Mouse (Mus musculus): ENCODE data around the gene S1pr5.
"Not testable (repeated sequence)": the region's sequence is repeated elsewhere in the genome, so short reads cannot be mapped to it uniquely, and the experiment has no call there.

S1pr5 gene

DNA sequence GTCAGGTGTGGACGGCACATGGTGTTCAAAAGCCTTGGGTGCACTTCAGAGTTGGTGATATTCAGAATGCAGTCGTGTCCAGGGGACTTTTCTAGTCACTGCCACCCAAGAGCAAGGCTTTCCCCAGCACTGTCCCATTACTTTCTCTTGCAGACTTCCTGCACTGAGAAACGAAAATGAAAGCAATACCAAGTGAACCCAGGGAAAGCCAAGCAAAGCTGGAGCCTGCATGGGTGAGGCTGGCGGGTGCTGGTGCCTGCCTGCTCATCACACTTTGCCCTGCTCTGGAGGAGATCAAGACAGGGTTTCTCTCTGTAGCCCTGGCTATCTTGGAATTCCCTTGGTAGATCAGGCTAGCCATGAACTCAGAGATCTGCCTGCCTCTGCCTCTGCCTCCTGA lies 12.9 kb downstream of the S1pr5 start:
- no peak for DNase-seq

DNA sequence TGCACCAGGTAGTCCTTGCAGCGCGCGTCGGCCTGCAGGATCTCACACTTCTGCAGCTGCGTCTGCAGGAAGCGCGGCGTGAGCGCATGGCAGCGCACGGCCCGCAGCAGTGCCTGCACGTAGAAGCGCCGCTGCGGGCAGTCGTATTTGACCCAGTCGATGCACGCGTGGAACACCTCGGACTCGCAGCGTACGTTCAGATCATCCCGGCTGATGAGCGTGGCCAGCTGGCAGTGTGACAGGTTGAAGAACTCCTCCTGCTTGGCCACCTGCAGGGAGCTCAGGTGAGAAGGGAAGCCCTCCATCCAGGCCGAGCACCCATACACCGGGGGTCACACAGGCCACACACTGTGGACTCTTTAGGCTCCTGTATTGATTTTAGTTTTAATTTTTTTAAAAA lies 14.4 kb downstream of the S1pr5 start:
- no peak for DNase-seq

DNA sequence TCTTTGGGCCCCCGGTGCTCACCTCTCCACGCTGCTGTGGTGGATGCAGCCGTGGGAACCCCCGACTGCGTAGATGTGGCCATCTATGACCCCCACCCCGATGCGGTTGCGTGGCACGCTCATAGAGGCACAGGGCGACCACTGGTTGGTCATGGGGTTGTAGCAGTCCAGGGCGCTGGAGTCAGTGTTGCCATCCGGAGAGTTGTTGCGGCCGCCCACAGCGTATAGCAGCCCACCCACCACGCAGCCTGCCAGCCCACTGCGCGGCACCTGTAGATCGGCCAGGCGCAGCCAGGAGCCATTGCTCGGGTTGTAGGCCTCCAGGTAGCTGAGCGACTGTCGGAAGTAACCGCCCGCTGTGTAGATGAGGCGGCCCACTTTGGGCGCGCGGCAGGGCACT lies 14.9 kb downstream of the S1pr5 start:
- DNase-seq, result no peak

DNA sequence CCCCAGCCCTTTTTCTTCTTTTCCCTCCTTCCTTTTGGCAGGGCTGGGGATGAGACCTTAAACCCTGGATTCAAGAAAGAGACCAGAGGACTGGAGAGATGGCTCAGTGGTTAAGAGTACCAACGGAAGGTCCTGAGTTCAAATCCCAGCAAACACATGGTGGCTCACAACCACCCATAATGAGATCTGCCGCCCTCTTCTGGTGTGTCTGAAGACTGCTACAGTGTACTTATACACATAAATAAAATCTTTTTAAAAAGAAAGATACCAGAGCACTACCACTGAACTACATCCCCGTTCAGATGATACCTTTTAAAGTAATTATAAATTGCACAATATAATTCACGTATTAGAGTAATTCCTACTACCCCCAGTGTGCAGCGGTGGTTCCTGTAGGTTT lies 15.4 kb downstream of the S1pr5 start:
- DNase-seq, result no peak

DNA sequence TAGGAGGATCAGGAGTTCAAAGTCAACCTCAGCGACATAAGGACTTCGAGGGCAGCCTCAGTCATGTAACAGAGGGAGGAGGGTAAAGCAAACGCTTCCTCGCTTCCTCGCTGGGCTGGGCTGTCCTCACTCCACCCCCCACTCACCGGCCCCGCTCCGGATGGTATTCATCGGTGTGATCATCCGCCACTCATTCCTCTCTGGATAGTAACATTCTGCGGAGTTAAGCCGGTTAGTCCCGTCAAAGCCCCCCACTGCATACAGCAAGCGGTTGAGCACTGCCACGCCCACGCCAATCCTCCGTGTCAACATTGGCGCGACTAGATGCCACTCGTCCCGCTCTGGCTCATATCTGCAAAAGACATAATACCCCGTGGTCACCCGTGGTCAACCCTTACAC lies 16.7 kb downstream of the S1pr5 start:
- no peak for DNase-seq

DNA sequence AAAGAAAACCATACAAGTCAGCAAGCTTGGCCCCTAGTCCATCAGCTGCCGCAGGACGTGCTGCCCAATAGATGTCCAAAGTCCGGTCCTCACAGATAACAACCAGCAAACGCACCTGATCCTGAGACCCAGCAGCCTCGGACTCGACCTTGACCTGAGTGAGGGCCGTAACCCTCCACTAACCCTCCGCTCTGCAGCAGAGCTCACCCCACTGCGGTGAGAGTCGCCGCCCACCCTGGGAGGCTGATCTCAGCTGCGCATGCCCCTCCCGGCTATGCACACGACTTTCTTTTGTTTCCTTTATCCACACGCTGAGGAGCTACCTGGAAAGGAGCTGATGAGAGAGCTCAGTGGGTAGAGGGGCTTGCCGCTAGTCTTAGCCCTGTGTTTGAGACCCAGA lies 20.9 kb downstream of the S1pr5 start:
- DNase-seq, result no peak

DNA sequence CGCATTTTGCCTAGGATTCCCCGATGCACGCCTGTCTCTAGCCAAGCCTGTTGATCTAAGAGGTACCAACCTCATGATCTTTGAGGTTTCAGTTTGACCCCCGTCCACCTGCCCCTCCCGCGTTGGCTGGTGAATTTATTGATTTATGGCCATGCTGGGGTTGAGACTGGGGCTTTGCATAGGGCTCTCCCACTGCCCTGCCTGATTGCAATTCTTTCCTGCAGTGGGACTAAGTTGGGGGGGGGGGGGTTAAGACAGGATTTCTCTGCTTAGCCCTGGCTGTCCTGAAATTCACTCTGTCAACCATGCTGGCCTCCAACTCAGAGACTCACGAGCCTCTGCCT lies 22.9 kb downstream of the S1pr5 start:
- DNase-seq, result no peak

DNA sequence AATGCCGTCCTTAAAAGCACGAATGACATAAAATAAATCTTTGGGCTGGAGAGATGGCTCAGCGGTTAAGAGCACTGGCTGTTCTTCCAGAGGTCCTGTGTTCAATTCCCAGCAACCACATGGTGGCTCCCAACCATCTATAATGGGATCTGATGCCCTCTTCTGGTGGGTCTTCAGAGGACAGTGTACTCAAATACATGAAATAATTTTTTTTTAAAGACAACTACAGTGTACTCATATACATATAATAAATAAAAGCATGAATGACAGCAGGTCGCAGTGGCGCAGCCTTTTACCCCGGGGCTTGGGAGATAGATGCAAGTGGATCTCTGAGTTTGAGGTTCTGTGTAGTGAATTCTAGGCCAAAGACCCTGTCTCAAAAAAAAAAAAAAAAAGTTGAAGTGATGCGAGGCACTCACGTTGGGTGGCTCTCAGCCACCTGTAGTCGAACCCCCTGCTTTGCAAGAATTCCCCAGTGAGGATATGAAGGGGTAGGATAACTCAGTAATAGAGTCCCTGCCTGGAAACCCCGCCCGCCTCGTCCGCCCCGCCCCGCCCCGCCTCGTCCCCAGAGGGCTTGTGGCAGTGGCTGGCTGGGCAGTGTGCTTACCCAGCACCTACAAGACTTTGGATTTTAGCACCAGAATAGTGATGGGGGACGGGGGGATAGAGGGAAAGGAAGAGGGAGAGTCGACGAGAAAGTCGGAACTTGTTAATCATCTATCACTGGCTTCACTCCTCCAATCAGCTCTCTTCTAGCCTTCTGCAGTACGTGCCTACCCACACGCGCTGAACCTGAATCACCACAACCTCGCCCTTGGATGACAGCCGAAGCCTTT lies 23.4 kb downstream of the S1pr5 start:
- no peak for DNase-seq

DNA sequence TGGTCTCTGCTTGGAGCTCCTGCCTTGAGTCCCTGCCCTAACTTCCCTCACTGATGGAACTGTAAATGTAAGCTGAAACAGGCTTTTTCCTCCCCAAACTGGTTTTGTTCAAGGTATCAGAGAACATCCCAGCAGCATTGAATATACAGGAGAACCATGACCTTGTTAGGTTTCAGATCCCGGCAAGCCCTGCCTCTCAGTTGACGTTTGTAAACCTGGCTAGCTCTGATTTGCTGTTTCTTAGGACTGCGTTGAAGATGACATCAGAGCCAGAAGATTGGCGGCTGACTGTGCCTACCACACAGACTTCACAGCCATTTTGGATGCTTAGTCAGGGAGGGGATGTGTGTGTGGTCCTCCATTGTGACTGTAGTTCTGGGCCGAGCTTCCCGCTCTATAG lies 24.3 kb downstream of the S1pr5 start:
- DNase-seq, result no peak

DNA sequence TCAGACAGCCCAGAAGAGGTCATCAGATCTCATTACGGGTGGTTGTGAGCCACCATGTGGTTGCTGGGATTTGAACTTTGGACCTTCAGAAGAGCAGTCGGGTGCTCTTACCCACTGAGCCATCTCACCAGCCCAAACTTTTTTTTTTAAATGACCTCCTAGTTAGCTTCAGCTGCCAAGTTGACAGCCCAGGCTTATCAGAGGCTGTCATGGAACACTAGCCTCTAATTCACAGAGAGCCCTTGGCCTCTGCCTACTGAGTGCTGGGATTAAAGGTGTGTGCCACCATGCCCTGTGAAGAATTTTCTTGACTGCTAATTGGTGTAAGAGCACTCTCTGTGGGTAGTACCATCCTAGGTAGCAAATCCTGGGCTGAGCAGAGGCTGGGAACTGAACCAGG lies 24.8 kb downstream of the S1pr5 start:
- DNase-seq, result not testable (repeated sequence)

DNA sequence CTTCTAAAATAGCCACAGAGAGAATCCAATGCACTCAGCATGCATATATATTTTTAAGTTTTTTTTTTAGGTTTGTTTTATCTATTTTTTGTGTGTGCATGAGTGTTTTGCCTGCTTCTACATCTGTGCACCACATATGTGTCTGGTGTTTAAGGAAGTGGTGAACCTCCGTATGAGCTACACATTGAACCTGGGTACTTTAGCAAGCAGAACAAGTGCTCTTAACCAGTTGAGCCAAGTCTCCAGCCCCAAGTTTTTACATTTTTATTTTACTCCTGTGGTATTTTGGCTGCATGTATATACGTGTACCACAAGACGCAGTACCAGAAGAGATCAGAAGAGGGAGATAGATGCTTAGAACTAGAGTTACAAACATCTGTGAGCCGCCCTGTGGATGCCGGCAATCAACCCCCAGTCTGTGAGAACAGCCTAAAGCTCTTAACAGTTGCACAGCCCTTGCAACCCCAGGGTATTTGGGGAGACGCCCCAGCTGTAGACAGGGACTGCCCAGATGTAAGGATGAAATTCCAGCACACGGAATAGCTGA lies 26.8 kb downstream of the S1pr5 start:
- peak; percentile 52 for DNase-seq

DNA sequence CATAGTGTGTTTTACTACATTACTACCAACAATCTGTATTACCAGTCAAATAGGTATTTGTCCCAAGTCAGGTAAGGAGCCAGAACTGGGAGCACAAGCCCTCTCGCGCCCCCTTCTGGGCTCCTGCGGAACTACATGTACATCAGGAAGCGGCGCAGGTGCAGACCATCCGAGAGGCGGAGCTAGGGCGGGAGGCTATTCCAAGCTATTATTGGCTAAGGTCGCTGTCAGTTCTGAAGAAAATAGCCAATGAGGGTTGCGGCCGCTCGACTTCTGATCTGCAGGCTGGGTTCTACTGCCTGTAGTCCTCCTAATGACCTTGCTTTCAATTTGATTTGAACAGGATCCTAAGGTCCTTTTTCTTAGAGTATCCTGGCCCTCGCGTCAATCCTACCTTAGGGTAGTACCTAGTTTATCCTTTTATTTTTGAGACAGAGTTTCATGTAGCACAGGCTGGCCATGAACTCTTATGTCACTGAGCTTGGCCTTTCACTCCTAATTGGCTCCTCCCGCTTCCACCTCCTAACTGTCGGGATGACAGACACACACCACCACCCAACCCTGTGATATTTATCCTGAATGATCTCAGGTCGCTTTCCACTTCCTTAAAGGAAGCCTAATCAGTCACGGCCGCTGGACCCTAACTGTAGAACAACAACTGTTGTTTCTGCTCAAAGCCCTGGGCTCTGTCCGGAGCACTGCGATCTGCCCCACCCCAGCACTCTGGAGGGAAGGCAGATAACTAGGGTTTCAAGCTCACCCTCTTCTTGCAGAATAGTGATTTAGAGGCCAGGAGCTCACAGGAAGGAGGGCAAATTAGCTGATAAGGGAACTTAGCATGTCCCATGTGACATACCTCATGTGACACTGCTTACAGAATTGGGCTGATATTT lies 27.5 kb downstream of the S1pr5 start:
- DNase-seq, result peak; percentile 99

DNA sequence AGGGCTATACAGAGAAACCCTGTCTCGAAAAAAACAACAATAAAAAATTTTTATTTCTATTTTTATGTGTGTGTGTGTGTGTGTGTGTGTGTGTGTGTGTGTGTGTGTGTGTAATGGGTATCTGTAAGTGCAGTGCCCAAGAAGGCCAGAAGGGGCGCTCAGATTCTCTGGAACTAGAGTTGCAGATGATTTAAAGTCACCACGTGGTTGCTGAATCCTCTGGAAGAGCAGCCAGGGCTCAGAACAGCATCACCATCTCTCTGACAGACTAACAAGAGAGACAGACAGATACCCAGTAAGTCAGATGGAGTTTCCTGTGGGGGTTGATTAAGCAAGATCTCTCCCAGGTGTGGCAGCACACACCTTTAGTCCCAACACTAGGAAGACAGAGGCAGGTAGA lies 28.4 kb downstream of the S1pr5 start:
- DNase-seq, result no peak

DNA sequence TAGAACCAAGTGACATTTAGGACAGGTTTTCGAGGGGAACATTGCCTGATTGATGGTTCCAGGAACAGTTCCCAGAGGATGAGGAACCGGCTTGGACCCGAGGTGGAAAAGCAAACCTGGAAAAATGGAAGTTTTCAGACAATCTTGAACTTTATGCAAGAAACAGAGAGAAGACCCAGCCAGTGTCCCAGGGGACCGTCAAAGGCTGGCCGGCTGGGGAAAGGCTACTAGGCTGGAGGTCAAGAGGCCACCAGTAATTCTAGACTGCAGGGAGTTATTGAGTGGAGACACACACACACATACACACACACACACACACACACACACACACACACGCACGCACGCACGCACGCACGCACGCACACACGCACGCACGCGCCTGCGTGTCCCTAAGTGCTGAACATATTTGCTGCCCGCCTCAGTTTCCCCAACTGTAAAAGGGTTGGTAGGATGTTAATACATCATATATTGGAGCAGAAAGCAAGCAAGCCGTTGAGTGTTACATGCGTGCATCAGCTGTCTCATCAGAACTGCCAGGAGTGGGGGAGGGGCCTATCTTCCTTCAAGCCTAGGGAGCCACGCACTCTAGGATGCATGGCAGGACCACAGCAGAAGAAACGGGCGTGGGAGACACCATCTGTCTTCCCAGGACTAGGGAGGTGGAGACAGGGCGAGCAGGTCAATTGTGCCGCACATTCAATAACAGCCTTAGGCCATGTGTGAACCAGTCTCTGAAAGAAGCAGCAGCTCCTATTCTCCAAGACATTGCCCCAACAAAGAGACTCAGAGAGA lies 32.0 kb downstream of the S1pr5 start:
- no peak for DNase-seq

DNA sequence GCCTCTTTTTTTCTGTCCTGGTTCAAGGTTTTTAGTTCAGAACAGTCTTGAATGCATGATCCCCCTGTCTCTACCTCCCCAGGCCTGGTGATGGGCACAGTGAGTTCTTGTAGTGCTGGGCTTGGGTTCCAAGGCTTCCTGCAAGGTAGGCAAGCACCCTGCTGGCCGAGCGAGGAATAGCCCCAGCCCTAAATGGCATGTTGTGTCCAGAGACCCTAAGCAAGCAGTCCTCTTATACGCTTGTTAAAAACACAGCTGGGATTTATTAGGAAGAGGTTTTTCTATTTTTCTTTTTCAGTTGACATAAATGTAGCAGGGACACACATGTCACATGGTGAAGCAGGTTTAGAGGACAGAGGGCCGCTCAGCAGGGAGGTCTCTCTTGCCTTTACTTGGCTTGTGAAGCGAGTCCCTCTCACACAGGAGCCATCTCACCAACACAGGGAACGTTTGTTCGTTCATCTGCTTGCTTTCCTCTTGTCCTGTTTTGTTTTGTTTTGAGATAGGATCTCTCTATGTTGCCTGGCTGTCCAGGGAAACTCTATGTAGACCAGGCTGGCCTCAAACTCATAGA lies 34.5 kb downstream of the S1pr5 start:
- no peak for DNase-seq

DNA sequence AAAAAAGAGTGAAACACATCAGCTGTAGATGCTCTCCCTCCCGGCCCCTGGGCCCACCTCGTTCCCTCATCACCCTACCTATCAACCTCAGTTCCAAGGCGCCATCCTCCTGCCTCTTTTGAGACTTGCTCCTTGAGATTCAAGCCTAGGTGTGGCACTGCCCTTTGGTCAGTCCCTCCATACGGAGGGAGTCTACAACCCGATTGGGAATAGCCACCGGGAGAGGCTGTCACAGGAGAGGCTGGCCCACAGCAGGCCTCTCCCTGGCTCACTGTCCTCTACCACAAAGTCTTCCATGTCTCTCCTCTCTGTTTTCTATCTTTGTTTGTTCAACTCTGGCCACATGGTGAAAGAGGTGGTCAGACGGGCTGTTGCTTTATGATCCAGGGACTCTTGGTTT lies 36.6 kb downstream of the S1pr5 start:
- DNase-seq, result no peak

DNA sequence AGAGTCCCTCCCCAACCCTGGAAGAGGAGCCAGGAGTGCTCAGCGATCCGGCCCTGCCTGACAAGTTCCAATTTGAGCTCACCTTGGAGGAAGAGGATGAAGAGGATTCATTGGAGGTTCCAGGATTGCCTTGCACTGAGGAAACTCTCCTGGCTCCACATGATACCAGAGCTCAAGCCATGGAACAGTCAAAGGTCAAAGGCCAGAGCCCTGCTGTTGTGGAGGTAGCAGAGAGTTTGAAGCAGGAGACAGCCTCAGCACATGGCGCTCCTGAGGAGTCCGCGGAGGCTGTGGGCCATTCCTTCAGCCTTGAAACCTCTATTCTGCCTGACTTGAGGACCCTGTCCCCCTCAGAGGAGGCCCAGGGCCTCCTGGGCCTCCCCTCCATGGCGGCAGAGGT lies 37.4 kb downstream of the S1pr5 start:
- no peak for DNase-seq

DNA sequence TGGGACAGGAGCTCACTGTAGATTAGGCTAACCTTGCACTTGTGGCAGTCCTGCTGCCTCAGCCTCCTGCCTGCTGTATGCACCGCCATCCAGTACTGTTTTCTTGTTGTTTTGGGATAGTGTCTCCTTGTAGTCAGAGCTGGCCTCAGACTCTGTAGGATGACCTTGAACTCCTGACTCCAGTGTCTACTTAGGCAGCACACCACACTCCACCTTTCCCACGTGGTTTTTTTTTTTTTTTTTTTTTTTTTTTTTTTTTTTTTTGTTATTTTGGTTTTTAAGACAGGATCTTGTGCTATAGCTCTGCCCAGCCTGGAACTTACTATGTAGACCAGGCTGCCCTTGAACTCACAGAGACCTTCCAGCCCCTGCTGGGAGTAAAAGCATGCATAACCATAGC lies 39.6 kb downstream of the S1pr5 start:
- no peak for DNase-seq

DNA sequence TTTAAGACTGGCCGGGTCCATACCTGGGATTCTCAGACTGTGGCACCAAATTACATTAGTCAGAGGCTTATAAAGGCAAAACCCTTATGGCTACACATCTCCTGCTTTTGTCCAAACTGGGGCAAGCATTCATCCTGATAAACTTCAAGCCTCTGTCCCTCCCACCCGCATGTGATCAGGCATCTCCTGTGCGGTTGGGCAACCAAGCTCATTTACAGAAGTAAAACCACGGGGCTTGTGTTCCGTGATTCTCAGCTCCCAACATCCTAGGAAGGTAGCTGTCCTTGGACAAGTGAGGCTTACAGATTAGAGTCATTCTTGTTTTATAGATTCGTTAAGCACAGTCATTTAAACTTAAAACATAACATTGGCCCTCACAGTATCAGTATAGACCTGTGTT lies 41.4 kb downstream of the S1pr5 start:
- no peak for DNase-seq

DNA sequence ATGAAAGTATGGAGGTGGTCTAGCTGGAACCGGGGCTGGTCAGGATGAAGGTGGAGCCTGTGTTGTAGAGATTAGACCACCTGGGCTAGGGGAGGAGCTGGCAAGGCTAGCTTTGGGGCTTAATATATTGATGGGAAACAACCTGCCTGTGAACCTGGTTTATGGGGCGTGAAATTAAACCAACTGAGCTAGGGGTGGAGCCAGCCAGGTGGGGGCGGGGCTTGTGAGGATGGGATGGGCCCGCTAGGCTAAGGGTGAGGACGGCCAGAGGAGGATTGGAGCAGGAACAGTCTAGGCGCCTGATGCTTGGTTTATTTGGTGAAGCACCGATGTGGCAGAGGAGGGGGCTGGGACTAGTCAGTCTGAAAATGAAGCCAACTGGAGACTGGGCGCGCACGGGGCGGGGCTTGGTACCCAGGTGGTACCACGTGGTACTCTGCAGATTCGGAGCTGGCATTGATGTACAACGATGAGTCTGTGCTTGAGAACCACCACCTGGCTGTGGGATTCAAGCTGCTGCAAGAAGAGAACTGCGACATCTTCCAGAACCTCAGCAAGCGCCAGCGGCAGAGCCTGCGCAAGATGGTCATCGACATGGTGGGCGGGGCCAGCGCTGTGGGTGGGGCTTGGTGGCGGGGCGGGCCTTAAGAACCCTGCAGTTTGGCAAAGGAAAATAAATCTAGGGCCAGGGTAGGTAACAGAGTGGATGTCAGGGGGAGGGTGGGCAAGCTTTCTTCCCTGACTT lies 43.5 kb downstream of the S1pr5 start:
- DNase-seq, result no peak

DNA sequence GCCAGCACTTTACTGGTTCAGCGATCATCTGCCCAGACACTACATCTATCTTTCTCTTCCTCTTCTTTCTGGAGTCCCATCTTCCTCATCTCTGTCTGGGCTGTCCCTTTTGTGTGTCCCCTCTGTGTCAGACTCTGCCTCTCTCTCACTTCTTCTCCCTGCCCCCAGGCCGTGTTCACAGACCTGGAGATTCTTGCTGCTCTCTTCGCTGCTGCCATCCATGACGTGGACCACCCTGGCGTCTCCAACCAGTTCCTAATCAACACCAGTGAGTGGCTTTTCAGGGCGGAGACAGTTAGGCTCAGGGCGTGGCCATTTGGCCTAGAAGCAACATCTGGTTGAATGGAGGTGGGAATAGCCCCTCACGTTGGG lies 44.1 kb downstream of the S1pr5 start:
- no peak for DNase-seq

DNA sequence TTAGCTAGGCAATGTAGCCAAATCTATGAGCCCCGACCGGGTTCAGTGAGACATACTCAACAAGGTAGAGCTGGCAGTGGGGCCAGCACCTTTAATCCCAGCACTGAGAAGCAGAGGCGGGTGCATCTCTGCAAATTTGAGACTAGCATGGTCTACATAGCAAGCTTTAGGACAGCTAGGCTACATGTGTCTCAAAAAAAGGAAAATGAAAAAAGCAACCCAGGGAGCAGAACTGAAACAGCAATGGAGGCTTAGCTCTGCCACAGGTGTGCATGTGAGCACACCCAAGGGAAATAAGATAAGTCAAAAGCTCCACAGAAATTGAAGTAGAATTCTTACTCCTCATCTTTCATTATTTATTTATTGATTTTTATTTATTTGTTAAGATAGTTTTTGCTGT lies 49.3 kb downstream of the S1pr5 start:
- DNase-seq, result no peak

All from cerebellum, adult 8-10 months (tissue).